Mouse (Mus musculus): ENCODE data around the gene Fastkd1. TPM values are rescaled to one million over a fixed set of nuclear protein-coding genes. Genes with fewer than 3 reads are reported as not detected.

The Fastkd1 gene
- polyA plus RNA-seq, 1 experiment from 2014 or later, result 18.5 TPM

GRCm38 (mm10) chr2:69713626-69714014 is 304 bp upstream of the Fastkd1 start:
- 31% methylated on average over 4 of the region's 4 CpGs for WGBS
- no peak overlapping the region for H3K9ac ChIP-seq (replicated peaks; ENCODE audit: low read depth, low read length)
- peak overlapping the region; percentile 82 for H3K4me3 ChIP-seq (replicated peaks; ENCODE audit: low read length)
- peaks cover 7% of the 10 kb centered on the region for H3K4me1 ChIP-seq (replicated peaks; ENCODE audit: control insufficient read depth, insufficient read depth, low read length)
- H3K27me3 ChIP-seq (replicated peaks; ENCODE audit: control insufficient read depth, insufficient read depth, low read length), result no peaks in the 10 kb centered on the region
- H3K27ac ChIP-seq (ENCODE audit: low read length), result no peak overlapping the region
- peak overlapping the region; percentile 51 for H3K4me2 ChIP-seq (ENCODE audit: low read length)
- H3K9me3 ChIP-seq (ENCODE audit: control insufficient read depth, low read length), result no peaks in the 10 kb centered on the region
- ATAC-seq, result no peak
- H3K36me3 ChIP-seq (ENCODE audit: control insufficient read depth, insufficient read depth), result no peaks in the 10 kb centered on the region

GRCm38 (mm10) chr2:69712171-69712570 is 1.1 kb downstream of the Fastkd1 start:
- no peak overlapping the region for H3K27ac ChIP-seq (ENCODE audit: low read length)
- H3K9ac ChIP-seq (replicated peaks; ENCODE audit: low read depth, low read length), result no peak overlapping the region
- peaks cover 7% of the 10 kb centered on the region for H3K4me1 ChIP-seq (replicated peaks; ENCODE audit: control insufficient read depth, insufficient read depth, low read length)
- no peaks in the 10 kb centered on the region for H3K27me3 ChIP-seq (replicated peaks; ENCODE audit: control insufficient read depth, insufficient read depth, low read length)
- no peaks in the 10 kb centered on the region for H3K9me3 ChIP-seq (ENCODE audit: control insufficient read depth, low read length)
- 78% methylated on average over 14 of the region's 14 CpGs for WGBS
- no peaks in the 10 kb centered on the region; the same call in 1 of the 2 replicates for H3K36me3 ChIP-seq (ENCODE audit: control insufficient read depth, insufficient read depth)
- no peak for ATAC-seq
- H3K4me2 ChIP-seq (ENCODE audit: low read length), result peak overlapping the region; percentile 51
- no peak overlapping the region for H3K4me3 ChIP-seq (replicated peaks; ENCODE audit: low read length)

GRCm38 (mm10) chr2:69700446-69700845 is 12.9 kb downstream of the Fastkd1 start:
- Histone ChIP-seq H3K4me1 (replicated peaks; ENCODE audit: control insufficient read depth, insufficient read depth, low read length) (no peaks in the 10 kb centered on the region), H3K27ac (ENCODE audit: low read length) (no peak overlapping the region), H3K36me3 (ENCODE audit: control insufficient read depth, insufficient read depth) (peaks cover 25% of the 10 kb centered on the region), H3K4me3 (replicated peaks; ENCODE audit: low read length) (no peak overlapping the region), H3K4me2 (ENCODE audit: low read length) (no peak overlapping the region), H3K9me3 (ENCODE audit: control insufficient read depth, low read length) (no peaks in the 10 kb centered on the region), H3K9ac (replicated peaks; ENCODE audit: low read depth, low read length) (no peak overlapping the region), H3K27me3 (replicated peaks; ENCODE audit: control insufficient read depth, insufficient read depth, low read length) (no peaks in the 10 kb centered on the region)
- ATAC-seq, result no peak
- 95% methylated on average over 8 of the region's 8 CpGs for WGBS

- no peaks in the 10 kb centered on the region for H3K27me3 ChIP-seq (replicated peaks; ENCODE audit: control insufficient read depth, insufficient read depth, low read length)
- H3K9ac ChIP-seq (replicated peaks; ENCODE audit: low read depth, low read length), result no peak overlapping the region
- ATAC-seq, result no peak
- 95% methylated on average over 11 of the region's 11 CpGs for WGBS
- no peak overlapping the region for H3K4me2 ChIP-seq (ENCODE audit: low read length)
- H3K9me3 ChIP-seq (ENCODE audit: control insufficient read depth, low read length), result no peaks in the 10 kb centered on the region
- no peak overlapping the region for H3K27ac ChIP-seq (ENCODE audit: low read length)
- peaks cover 24% of the 10 kb centered on the region for H3K36me3 ChIP-seq (ENCODE audit: control insufficient read depth, insufficient read depth)
- no peaks in the 10 kb centered on the region for H3K4me1 ChIP-seq (replicated peaks; ENCODE audit: control insufficient read depth, insufficient read depth, low read length)
- H3K4me3 ChIP-seq (replicated peaks; ENCODE audit: low read length), result no peak overlapping the region
Measured at GRCm38 (mm10) chr2:69693501-69693900, 19.8 kb downstream of the Fastkd1 start.

- no peak overlapping the region for H3K4me3 ChIP-seq (replicated peaks; ENCODE audit: low read length)
- no peak overlapping the region for H3K9ac ChIP-seq (replicated peaks; ENCODE audit: low read depth, low read length)
- H3K4me1 ChIP-seq (replicated peaks; ENCODE audit: control insufficient read depth, insufficient read depth, low read length), result no peaks in the 10 kb centered on the region
- no peaks in the 10 kb centered on the region for H3K9me3 ChIP-seq (ENCODE audit: control insufficient read depth, low read length)
- no peaks in the 10 kb centered on the region for H3K27me3 ChIP-seq (replicated peaks; ENCODE audit: control insufficient read depth, insufficient read depth, low read length)
- no peak overlapping the region for H3K27ac ChIP-seq (ENCODE audit: low read length)
- peaks cover 23% of the 10 kb centered on the region for H3K36me3 ChIP-seq (ENCODE audit: control insufficient read depth, insufficient read depth)
- WGBS, result 96% methylated on average over 6 of the region's 6 CpGs
- H3K4me2 ChIP-seq (ENCODE audit: low read length), result no peak overlapping the region
- ATAC-seq, result no peak
Measured at GRCm38 (mm10) chr2:69690843-69691242, 22.5 kb downstream of the Fastkd1 start.

GRCm38 (mm10) chr2:69690214-69690613 is 23.1 kb downstream of the Fastkd1 start:
- H3K27ac ChIP-seq (ENCODE audit: low read length), result no peak overlapping the region
- H3K4me1 ChIP-seq (replicated peaks; ENCODE audit: control insufficient read depth, insufficient read depth, low read length), result no peaks in the 10 kb centered on the region
- H3K27me3 ChIP-seq (replicated peaks; ENCODE audit: control insufficient read depth, insufficient read depth, low read length), result no peaks in the 10 kb centered on the region
- no peaks in the 10 kb centered on the region for H3K9me3 ChIP-seq (ENCODE audit: control insufficient read depth, low read length)
- 89% methylated on average over 3 of the region's 3 CpGs for WGBS
- H3K4me3 ChIP-seq (replicated peaks; ENCODE audit: low read length), result no peak overlapping the region
- no peak overlapping the region for H3K4me2 ChIP-seq (ENCODE audit: low read length)
- H3K9ac ChIP-seq (replicated peaks; ENCODE audit: low read depth, low read length), result no peak overlapping the region
- ATAC-seq, result no peak
- H3K36me3 ChIP-seq (ENCODE audit: control insufficient read depth, insufficient read depth), result peaks cover 23% of the 10 kb centered on the region

- no peaks in the 10 kb centered on the region for H3K9me3 ChIP-seq (ENCODE audit: control insufficient read depth, low read length)
- H3K4me2 ChIP-seq (ENCODE audit: low read length), result no peak overlapping the region
- no peaks in the 10 kb centered on the region for H3K27me3 ChIP-seq (replicated peaks; ENCODE audit: control insufficient read depth, insufficient read depth, low read length)
- H3K27ac ChIP-seq (ENCODE audit: low read length), result no peak overlapping the region
- no peak overlapping the region for H3K9ac ChIP-seq (replicated peaks; ENCODE audit: low read depth, low read length)
- ATAC-seq, result no peak
- no peaks in the 10 kb centered on the region for H3K4me1 ChIP-seq (replicated peaks; ENCODE audit: control insufficient read depth, insufficient read depth, low read length)
- H3K4me3 ChIP-seq (replicated peaks; ENCODE audit: low read length), result no peak overlapping the region
- H3K36me3 ChIP-seq (ENCODE audit: control insufficient read depth, insufficient read depth), result peaks cover 4% of the 10 kb centered on the region; the same call in 1 of the 2 replicates
- 98% methylated on average over 3 of the region's 3 CpGs for WGBS
Measured at GRCm38 (mm10) chr2:69684488-69684887, 28.8 kb downstream of the Fastkd1 start.

GRCm38 (mm10) chr2:69683036-69683805 is 30.1 kb downstream of the Fastkd1 start:
- no peaks in the 10 kb centered on the region for H3K4me1 ChIP-seq (replicated peaks; ENCODE audit: control insufficient read depth, insufficient read depth, low read length)
- H3K4me2 ChIP-seq (ENCODE audit: low read length), result peak overlapping the region; percentile 22; the same call in 1 of the 2 replicates
- H3K27ac ChIP-seq (ENCODE audit: low read length), result no peak overlapping the region
- peak; percentile 62 for ATAC-seq
- no peaks in the 10 kb centered on the region for H3K9me3 ChIP-seq (ENCODE audit: control insufficient read depth, low read length)
- H3K4me3 ChIP-seq (replicated peaks; ENCODE audit: low read length), result no peak overlapping the region
- WGBS, result 15% methylated on average over 13 of the region's 13 CpGs
- H3K36me3 ChIP-seq (ENCODE audit: control insufficient read depth, insufficient read depth), result no peaks in the 10 kb centered on the region
- H3K27me3 ChIP-seq (replicated peaks; ENCODE audit: control insufficient read depth, insufficient read depth, low read length), result no peaks in the 10 kb centered on the region
- no peak overlapping the region for H3K9ac ChIP-seq (replicated peaks; ENCODE audit: low read depth, low read length)

- Histone ChIP-seq H3K36me3 (ENCODE audit: control insufficient read depth, insufficient read depth) (no peaks in the 10 kb centered on the region), H3K27ac (ENCODE audit: low read length) (no peak overlapping the region), H3K4me3 (replicated peaks; ENCODE audit: low read length) (no peak overlapping the region), H3K4me1 (replicated peaks; ENCODE audit: control insufficient read depth, insufficient read depth, low read length) (no peaks in the 10 kb centered on the region), H3K9ac (replicated peaks; ENCODE audit: low read depth, low read length) (no peak overlapping the region), H3K4me2 (ENCODE audit: low read length) (no peak overlapping the region), H3K27me3 (replicated peaks; ENCODE audit: control insufficient read depth, insufficient read depth, low read length) (no peaks in the 10 kb centered on the region), H3K9me3 (ENCODE audit: control insufficient read depth, low read length) (no peaks in the 10 kb centered on the region)
- no peak for ATAC-seq
- 94% methylated on average over 4 of the region's 4 CpGs for WGBS
Measured at GRCm38 (mm10) chr2:69681931-69682330, 31.4 kb downstream of the Fastkd1 start.

All from forebrain, embryonic 16.5 days (tissue).